Mouse (Mus musculus): ENCODE data around the gene Sorl1.

DNA sequence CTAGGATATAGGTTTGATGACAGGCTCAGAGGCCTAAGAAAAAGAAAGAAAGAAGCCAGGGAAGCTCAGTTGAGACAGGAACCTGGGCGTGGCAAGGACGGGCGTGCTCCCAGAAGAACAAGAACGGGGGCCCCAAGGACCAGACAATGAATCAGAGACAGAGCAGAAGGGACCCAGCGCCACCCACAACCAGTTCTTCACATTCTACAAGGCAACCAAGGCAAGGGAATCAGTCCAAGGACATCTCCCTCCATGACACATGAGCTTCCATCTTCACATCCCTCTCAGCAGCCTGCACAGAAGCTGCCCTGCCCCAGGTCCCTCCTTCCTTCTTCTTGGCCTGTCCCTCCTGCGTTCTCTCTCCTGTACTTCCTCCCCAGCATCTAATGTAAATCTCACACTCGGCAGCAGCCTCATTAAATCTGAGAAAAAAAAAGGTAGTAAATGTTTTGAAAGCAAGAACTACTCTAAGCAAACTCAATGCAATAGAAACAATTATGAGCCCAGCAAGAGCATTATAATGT, 30.0 kb downstream of the Sorl1 start:
- TF ChIP-seq CTCF (IDR thresholded peaks at IDR 0.05; ENCODE audit: low read depth), result no peak
- TF ChIP-seq EP300 (IDR thresholded peaks at IDR 0.05; ENCODE audit: low read depth), result no peak
